Mouse (Mus musculus) left cerebral cortex, postnatal 10 days (tissue): ENCODE results near the gene Bloc1s3. TPM values are rescaled to one million over a fixed set of nuclear protein-coding genes. Genes with fewer than 3 reads are reported as not detected.

Experiments used
- DNase-seq, 2 experiments: peaks; one replicate each; pipeline ENCODE4 v3.0.0; 2021 to 2022; ENCODE audit warnings: low spot score in 2 of 2, mixed read lengths in 1 of 2; ENCODE audit errors: extremely low spot score in 1 of 2
- intact Hi-C: fragments of 180-260 bp; cut with DNase I; formaldehyde crosslinking; loops from one replicate; pipeline ENCODE4 v1.15.1; 2025
- total RNA-seq, 2 experiments: library from RNA; stranded (reverse); gene quantifications; 2 replicates each; pipeline ENCODE4 v1.2.3; 2021

Gene Bloc1s3
- total RNA-seq = 1 to 10 TPM; 7.6 to 7.8 TPM

DNA sequence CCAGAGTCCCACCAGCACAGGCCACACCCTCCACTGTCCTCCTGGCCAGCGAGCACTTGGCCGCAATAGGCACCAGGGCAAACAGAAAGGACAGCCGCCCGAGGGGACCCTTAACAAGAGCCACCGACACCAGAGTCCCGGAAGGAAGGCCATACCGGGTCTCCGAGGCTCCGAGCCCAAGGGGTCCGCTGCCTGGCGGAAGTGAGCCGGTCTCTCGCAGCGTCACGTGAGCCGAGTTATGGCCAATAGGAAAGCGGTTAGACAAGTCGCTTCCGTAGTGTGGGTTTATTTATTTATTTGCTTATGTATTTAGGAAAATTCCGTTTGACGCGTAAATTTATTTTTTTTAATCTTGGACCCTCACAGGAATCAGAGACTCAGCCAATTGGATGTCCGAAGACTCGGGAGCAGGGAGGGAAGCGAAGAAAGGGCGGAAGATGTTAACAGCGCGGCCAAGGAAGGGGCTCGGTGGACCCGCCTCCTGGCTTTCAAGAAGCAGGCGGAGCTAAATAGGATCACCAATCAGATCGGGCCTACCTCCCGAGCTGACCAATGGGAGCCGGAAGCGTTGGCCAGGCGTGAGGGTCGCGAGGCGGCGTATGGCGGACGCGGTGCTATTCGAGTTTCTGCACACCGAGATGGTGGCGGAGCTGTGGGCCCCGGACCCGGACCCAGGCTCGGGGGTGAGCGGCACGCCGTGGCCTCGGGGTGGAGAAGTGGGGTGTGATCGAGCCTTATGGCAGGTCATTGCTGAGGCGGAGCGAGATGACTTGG is at the start of gene Bloc1s3, which contains the start of gene Trappc6a:
Gene Bloc1s3, minus strand, starts transcription at position 218 of the 774 bp plus-strand sequence.
Gene Trappc6a, plus strand, starts transcription at position 246 of the 774 bp plus-strand sequence.
- intact Hi-C loops = no loop called here
- DNase-seq = peak; percentile 93 to 95

DNA sequence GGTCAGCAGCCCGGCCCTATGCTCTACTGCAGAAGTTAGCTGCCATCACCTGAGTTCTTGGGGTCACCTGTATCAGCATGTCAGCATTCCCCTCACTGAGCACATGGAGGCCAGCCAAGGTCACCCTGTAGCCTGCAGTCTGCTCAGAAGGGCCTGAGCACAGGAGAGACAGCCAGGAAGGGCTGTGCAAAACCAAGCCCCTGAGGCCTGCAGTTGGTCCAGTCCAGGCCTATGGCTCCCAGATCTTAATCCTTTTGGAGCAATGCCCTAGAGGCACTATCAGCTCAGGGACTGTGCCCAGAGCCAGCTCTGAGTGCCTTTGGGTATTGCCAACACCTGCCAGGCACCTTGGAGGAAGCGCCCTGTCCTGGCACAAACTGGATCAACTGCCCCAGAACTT is 48.9 kb upstream of the Bloc1s3 start:
- no peak for DNase-seq
- intact Hi-C loops = no loop called here

DNA sequence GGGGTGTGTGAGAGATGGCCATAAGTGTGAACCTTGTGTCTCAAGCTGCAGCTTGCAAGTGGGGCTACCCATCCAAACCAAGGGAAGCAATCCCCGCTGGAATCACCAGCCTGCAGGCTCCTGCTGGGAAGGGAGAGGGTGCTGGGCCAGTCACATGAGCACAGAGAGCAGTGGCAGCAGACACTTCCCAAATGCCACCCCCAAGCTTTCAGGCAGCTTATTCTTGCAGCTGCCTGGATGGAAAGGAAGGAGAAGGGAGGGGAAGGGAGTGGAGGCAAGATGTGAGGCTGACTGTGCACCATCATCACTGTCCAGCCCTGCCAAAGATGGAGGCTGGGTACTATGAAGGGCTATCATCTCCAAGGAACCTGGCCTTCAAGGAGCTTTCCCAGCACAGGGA is 46.0 kb upstream of the Bloc1s3 start:
- intact Hi-C loops = no loop called here
- no peak for DNase-seq

DNA sequence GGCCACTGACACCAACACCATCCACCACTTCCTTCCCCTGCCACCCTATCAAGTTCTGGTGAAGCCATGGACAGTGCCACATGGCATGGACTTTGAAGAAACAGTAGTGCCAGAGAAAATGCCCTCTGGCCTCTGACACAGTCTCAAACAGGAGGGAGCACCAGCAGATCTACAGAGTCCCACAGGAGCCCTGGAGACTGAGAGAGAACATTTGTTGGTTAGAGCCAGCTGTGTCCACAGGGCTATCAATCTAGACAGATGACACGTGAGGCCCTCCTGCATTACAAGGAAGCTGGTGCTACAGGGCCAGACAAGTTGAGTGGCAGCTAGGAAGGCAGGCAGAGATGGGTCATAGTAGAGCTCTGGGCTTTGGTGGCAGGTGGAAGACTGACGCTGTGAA is 44.3 kb upstream of the Bloc1s3 start:
- intact Hi-C loops = no loop called here

DNA sequence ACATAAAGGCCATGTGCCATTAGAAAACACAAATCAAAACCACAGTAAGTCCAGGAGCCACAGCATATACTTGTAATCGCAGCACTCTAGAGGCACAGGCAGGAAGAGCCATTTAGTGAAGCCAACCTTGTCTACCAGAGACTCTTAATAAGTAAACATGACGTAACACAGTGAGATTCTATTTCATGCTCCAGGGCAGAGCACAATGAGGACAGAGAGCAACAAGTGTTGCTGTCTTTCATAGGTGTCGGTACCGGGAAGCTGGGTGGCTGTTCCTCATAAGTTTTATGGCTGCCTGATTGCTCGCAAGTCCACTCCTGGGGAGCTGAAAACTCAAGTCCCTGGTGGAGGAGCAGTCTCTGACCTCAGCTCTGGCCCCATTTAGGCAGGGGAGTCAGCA is 43.5 kb upstream of the Bloc1s3 start:
- DNase-seq = no peak
- intact Hi-C loops = no loop called here

More for the DNA sequence above, 44.3 kb upstream of the Bloc1s3 start:
- DNase-seq = no peak

DNA sequence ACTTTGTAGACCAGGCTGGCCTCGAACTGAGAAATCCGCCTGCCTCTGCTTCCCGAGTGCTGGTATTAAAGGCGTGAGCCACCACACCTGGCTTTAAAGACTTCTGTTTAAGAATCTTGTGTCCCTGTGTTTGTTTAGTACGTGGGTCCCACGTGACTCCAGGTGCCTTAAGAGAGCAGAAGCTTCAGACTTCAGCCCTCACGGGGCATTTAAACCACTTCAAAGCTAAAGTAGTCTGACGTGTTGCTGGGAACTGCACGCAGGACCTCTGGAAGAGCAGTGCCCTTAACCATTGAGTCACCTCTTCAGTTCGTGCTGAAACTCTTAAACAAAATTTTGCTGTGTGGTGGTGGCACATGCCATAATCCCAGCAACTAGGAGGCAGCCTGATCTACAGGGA is 41.2 kb upstream of the Bloc1s3 start:
- no peak for DNase-seq
- intact Hi-C loops = no loop called here

DNA sequence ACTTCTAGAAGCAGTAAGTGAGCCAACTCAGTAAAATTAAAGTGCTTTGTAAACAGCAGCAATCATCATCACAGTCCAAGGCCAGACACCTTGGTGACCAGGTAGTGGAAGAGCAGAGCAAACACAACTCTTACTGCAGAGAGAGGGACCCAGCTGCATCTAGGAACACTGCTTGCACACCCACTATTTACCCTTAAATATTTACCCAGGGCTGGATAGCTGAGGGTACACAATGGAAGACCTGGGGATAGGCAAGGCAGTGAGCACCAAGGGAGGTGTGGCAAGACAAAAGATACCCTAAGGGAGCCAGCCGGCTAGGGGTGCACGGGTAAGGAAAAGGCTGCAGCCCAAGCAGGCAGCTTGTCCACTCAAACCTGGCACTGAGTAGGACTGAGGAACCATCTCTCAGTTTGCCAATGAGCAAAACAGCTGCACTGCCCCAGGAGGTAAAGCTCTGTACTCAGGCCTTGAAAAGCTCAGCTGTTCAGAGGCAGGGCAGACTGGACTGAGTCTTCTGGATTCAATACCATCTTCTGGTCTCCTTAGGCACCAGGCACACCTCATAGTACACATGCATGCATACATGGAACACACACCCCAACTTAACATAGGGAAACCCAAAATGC is 39.3 kb upstream of the Bloc1s3 start:
- DNase-seq = no peak
- intact Hi-C loops = no loop called here

DNA sequence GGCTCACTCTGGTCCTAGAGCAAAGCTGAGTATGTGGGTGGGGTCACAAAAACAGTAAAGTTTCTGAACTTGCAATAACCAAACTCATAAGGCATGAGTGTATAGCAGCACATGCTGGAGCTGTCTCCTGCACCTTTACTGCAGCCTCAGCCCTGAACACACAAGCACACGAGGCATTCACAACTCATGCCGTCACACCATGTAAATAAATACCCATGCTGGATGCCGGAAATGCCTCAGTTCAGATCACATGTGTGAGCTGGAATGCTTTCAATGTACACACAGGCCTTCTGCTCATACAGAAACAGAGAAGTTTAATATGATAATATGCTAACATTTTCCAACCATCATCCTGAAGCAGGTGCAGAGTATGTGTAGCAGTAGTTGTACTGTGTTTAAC is 37.8 kb upstream of the Bloc1s3 start:
- intact Hi-C loops = no loop called here
- no peak for DNase-seq

DNA sequence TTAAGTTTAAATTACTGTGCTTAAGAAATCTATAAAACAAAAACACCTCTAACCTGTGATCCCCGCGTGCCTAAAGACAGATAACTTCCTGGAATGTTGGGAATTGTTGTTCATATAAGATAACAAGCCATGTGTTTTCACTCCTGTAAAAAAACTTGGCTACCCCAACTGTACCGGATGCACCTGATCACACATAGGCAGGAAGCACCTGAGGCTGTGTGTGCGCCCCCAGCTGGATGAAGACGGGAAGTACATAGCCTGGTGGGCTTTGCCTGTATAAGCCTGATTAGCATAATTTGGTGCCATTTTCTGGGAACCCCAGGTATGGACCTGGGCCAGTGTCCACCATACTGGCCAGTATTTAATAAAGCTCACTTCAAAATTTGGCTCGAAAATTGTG is 35.4 kb upstream of the Bloc1s3 start:
- DNase-seq = peak in 1 of 2 experiments; percentile 48

DNA sequence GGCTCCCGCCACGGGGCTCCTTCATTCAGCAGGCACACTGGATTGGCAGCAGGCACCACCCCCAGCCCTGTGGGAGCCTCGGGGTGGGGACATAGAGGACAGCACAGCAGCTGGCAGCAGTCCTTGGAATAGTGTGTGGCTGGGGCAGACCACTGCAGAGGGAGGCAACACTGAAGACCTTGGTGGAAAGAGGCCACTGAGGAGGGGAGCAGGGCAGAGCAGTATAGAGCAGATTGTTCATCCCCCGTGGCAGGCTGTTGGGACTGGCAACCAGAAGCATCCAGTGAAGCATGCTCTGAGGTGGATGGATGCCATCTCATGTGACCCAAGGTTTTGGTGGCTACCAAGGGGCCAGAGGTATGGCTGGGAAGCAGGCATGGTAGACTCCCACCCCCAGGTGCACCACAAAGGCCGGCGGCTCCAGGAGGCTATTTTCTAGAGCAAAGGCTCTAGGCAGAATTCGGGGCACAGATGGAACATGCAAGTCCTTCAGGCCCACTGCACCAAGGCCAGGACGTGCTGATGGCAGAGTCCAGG is 34.1 kb upstream of the Bloc1s3 start:
- peak in 1 of 2 experiments; percentile 66 for DNase-seq
- intact Hi-C loops = no loop called here

More for the DNA sequence above, 35.4 kb upstream of the Bloc1s3 start:
- intact Hi-C loops = no loop called here

DNA sequence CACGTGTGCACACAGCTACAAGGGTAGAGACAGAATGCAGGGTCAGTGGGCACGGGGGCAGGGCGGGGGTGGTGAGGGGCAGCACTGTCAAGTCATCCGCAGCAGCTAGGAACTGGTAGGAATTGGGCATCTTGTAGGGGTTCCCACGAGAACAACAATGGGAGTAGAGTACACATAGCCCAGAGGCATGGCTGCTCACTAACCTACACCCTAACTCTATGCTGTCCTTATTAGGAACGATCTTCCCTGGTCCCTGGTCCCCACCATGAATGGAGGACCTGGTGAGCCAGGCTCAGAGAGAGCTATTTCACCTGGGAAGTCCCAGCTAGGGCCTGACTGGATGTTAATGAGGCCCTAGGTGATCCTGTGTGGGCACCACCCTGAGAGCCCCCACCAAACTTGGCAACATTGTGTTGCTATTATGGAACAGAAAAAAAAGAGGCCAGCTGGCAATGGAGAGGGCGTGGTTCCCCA is 33.6 kb upstream of the Bloc1s3 start:
- intact Hi-C loops = no loop called here
- DNase-seq = no peak

DNA sequence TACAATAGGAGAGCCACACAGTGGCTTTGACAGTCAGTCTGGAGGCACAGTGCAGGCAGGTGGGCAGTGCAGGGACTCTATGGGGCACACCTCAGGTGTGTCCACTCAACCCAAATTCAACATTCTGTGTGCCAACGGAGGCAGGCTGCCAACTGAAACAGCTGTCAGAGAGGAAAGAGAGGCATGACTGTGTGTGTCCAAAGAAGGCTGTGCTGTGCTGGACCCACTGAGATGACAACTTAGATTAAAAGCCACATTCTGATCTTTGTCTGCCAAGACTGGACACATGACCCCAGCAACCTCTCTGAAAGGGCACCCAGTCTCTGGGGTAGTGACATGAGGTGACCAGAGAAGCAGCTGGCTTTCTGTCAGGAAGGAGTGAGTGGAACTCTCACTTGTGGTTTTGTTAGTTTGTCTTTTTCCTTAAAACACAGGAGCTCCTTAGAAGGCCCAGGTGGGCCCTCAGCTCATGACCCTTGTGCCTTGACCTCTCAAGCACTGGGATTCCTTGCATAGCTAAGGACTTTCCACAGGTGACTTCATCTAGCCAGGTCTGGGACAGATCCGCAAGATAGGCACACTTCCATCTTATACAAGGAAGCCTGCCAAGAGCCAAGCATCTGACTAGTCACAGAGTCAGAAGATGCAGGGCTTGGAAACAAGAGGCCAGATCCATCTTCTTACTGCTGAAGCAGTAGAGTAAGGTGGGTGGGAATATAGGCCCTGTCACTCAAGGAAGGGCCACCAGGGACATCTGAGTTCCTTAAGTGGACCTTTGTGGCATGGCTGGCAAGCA is 32.8 kb upstream of the Bloc1s3 start:
- DNase-seq = no peak
- intact Hi-C loops = no loop called here

DNA sequence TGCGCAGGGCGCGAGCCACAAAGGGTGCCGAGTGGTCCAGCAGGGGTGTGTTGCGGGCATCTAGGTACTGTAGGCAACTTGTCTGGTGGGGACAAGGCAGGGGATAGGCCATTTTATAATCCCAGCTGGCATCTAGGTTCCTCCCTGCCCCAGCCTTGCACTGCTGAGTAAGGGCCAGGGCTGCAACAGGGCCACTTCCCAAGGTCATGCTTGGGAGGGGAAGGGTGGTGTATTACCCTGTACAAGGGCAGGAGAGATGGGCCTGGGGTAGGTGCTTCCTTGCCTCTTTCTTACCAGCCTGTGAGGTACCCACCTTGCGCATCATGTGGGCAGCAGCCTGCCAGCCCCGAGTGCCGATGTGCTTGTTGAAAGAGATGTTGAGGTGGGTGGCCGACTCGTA is 26.5 kb upstream of the Bloc1s3 start:
- no peak for DNase-seq
- intact Hi-C loops = no loop called here

DNA sequence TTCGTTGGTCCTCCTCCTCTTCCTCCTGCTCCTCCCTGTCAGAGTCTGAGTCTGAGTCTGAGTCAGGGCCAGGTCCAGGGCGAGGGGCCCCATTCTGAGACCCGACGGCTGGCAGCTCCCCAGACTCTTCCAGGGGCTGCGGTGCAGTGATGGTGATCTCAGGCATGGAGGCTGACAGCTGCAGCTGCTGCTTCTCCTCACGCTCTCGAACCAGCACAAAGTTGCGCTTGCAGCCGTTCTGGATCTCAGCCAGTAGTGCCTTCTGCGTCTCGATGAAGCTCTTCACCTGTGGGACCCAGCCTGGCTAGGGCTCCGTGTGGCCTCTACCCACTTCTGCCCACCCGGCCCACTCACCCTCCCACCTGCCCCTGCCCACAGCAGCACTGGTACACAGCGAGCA is 24.1 kb upstream of the Bloc1s3 start:
- intact Hi-C loops = no loop called here
- DNase-seq = no peak

DNA sequence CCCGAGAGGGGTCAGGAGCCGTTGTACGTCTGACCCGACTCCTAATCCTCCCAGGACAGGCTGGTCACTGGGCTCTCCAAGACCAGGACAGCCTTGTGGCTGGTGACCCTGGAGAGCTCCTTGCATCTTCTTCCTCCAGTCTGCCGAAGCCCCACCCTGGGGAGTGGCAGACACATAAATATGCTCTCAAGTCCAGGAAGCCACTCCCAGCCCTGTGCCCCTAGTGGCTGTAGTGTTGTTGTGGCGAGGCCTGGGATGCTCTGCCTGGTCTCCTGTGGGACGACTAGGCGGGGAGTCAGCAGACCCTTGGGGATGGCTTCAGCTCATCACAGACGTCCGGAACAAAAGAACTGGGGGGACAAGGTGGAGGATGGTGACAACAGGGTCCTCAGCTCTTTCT is 22.9 kb upstream of the Bloc1s3 start:
- intact Hi-C loops = no loop called here
- no peak for DNase-seq

DNA sequence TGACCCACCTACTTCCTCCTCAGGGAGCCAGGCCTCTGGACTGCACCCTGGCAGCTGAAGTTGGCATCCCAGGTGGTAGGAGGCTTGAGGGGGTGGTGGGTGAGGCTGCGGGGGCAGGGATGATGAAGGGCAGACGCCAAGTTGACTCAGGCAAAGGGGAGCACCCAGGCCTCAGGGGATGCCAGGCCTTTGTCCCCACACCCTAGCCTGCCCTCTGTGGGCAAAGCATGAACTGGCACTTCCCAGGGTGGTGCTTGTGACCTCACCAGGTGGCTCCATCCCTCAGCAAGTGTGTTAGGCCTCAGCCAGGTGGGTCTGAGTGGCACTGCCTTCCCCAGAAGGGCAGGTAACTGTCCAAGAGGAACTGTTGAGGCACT is 16.9 kb upstream of the Bloc1s3 start:
- no peak for DNase-seq
- intact Hi-C loops = no loop called here

DNA sequence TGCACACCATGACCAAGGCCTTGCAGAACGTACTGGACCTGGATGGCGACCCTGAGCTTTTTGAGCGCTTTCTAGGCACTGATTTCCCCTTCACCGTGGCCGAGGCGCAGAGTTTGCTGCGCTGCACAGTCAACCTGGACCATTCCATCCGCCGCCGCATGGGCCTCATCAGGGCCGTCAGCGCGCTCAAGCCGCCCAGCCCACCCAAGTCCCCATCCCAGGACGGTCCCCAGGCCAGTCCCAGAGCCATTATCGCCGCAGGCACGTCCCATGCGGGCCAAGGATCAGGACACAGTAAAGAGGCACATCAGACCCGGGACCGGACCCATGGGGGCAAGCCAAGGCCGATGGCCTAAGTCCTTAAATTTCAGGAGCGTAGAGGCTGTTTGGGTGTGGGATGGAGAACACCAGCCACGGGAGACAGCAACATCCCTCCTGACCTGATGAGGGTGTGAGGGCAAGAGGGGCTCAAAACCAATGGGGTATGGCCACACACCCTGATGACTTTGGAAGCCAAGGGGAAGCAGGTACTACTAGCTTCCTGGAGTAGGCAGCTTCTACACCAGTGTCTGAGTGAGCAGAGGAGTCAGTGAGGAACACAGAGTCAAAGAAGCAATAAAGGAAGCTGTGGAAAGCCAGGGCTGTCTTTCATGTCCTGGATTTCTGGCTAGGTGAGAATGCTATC is 16.4 kb upstream of the Bloc1s3 start:
- intact Hi-C loops = no loop called here
- no peak for DNase-seq

DNA sequence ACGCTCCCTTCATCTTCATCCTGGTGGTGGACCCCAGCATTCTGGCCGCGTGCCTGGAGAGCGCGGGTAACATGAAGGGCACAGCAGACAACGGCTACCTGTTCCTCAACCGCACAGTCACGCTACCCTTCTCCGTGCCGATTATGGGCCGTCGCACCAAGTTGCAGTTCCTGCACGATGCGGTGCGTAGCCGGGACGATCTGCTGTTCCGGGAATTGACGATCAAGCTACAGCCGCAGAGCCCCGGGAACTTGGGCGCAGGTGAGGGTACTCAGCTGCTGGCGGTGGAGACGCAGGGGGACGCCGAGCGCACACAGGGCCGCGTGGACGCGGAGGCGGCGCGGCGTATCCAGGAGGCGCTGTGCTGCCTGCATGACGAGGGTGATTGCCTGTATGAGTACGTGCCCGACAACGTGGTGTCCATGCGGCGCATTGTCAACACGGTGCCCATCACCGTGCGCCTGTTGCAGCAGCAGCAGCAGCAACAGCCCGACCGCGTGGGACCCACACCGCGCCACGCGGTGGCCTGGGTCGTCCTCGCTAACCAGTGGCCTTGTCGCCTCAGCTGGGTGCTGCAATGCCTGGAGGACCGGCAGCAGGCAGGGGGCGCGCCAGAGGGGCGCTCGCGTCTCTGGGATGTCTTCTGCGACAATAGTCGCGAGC is 15.7 kb upstream of the Bloc1s3 start:
- intact Hi-C loops = no loop called here
- peak; percentile 56 to 82 for DNase-seq
